Mouse (Mus musculus) urinary bladder, postnatal 36 days (tissue): ENCODE results near the gene C1qtnf12.

Source experiments
- DNase-seq, 2 experiments: peaks; one replicate each; pipeline ENCODE4 v3.0.0; 2022; ENCODE audit warnings: low spot score in 2 of 2, mixed read lengths in 1 of 2

Gene C1qtnf12

GRCm38 (mm10) chr4:155993606-155994005 is 31.5 kb downstream of the C1qtnf12 start:
- no peak for DNase-seq

- DNase-seq, result no peak
Observed at GRCm38 (mm10) chr4:156004109-156004508, 42.0 kb downstream of the C1qtnf12 start.

- no peak for DNase-seq
Observed at GRCm38 (mm10) chr4:156008369-156008768, 46.3 kb downstream of the C1qtnf12 start.

GRCm38 (mm10) chr4:156013637-156014036 is 51.5 kb downstream of the C1qtnf12 start, which contains the start of gene Tnfrsf4:
Tnfrsf4 (plus strand) TSS chr4:156013843.
- no peak for DNase-seq

- DNase-seq, result no peak
Observed at GRCm38 (mm10) chr4:156014436-156014835, 52.3 kb downstream of the C1qtnf12 start.
